Mouse (Mus musculus) c-Kit-positive CD71-positive TER-119-positive erythroid progenitor cells, embryonic 14.5 days (primary cell): ENCODE data around the gene Pkd2.
"Not testable (repeated sequence)": the region's sequence is repeated elsewhere in the genome, so short reads cannot be mapped to it uniquely, and the experiment has no call there.

Experiments used
- DNase-seq: peaks from one replicate; pipeline ENCODE4 v3.0.0-alpha.2; 2013; ENCODE audit warnings: low spot score

Pkd2 gene

GRCm38 (mm10) chr5:104458832-104459705 lies at the start of gene Pkd2:
Gene Pkd2, plus strand, starts transcription at chr5:104459450.
- no peak for DNase-seq

- no peak for DNase-seq
These were observed 43.3 kb upstream of the Pkd2 start for GRCm38 (mm10) chr5:104415999-104416398.

- DNase-seq = no peak
These were observed 42.2 kb upstream of the Pkd2 start for GRCm38 (mm10) chr5:104417028-104417427.

GRCm38 (mm10) chr5:104417721-104418120 lies 41.5 kb upstream of the Pkd2 start:
- no peak for DNase-seq

- no peak for DNase-seq
These were observed 37.2 kb upstream of the Pkd2 start for GRCm38 (mm10) chr5:104422039-104422438.

GRCm38 (mm10) chr5:104423861-104424260 lies 35.4 kb upstream of the Pkd2 start:
- DNase-seq = no peak

GRCm38 (mm10) chr5:104425949-104426348 lies 33.3 kb upstream of the Pkd2 start:
- DNase-seq = no peak

- no peak for DNase-seq
These were observed 26.4 kb upstream of the Pkd2 start for GRCm38 (mm10) chr5:104432886-104433285.

- DNase-seq = no peak
These were observed 25.2 kb upstream of the Pkd2 start for GRCm38 (mm10) chr5:104433968-104434565.

GRCm38 (mm10) chr5:104434835-104435301 lies 24.4 kb upstream of the Pkd2 start, which contains the start of gene Spp1:
Gene Spp1, plus strand, starts transcription at chr5:104435118.
- no peak for DNase-seq

GRCm38 (mm10) chr5:104436406-104437076 lies 22.7 kb upstream of the Pkd2 start:
- DNase-seq = no peak

GRCm38 (mm10) chr5:104442396-104442795 lies 16.9 kb upstream of the Pkd2 start:
- no peak for DNase-seq

GRCm38 (mm10) chr5:104442850-104443249 lies 16.4 kb upstream of the Pkd2 start:
- no peak for DNase-seq

- DNase-seq = no peak
These were observed 13.1 kb upstream of the Pkd2 start for GRCm38 (mm10) chr5:104446156-104446555.

- DNase-seq = not testable (repeated sequence)
These were observed 10.9 kb upstream of the Pkd2 start for GRCm38 (mm10) chr5:104448346-104448745.

- no peak for DNase-seq
These were observed 9.8 kb upstream of the Pkd2 start for GRCm38 (mm10) chr5:104449491-104449890.

- DNase-seq = no peak
These were observed 6.2 kb upstream of the Pkd2 start for GRCm38 (mm10) chr5:104453075-104453474.

GRCm38 (mm10) chr5:104454564-104454963 lies 4.7 kb upstream of the Pkd2 start:
- no peak for DNase-seq

- no peak for DNase-seq
These were observed 631 bp downstream of the Pkd2 start for GRCm38 (mm10) chr5:104459706-104460455.

GRCm38 (mm10) chr5:104460456-104460838 lies 1.2 kb downstream of the Pkd2 start:
- no peak for DNase-seq

GRCm38 (mm10) chr5:104460856-104461255 lies 1.6 kb downstream of the Pkd2 start:
- no peak for DNase-seq

GRCm38 (mm10) chr5:104465279-104465678 lies 6.0 kb downstream of the Pkd2 start:
- DNase-seq = no peak
